Mouse (Mus musculus) mature B cell (primary cell): ENCODE data around the gene B3galt5.

ENCODE experiments used
- in situ Hi-C: fragments of 300-500 bp; cut with MboI; formaldehyde crosslinking; loops from 2 replicates; pipeline ENCODE4 v1.14.3; 2019

The B3galt5 gene

GRCm38 (mm10) chr16:96345117-96345516 is 109.5 kb downstream of the B3galt5 start:
- in situ Hi-C loops: no loop called here

GRCm38 (mm10) chr16:96348070-96348469 is 112.5 kb downstream of the B3galt5 start:
- in situ Hi-C loops: no loop called here

GRCm38 (mm10) chr16:96348766-96349165 is 113.2 kb downstream of the B3galt5 start:
- in situ Hi-C loops: no loop called here

- in situ Hi-C loops: no loop called here
Observed at GRCm38 (mm10) chr16:96351520-96351919, 115.9 kb downstream of the B3galt5 start.

GRCm38 (mm10) chr16:96353296-96353896 is 117.8 kb downstream of the B3galt5 start:
- in situ Hi-C loops: no loop called here

- in situ Hi-C loops: no loop called here
Observed at GRCm38 (mm10) chr16:96353996-96354395, 118.4 kb downstream of the B3galt5 start.

- in situ Hi-C loops: no loop called here
Observed at GRCm38 (mm10) chr16:96357903-96358302, 122.3 kb downstream of the B3galt5 start.

GRCm38 (mm10) chr16:96361305-96362124 is 125.9 kb downstream of the B3galt5 start:
- in situ Hi-C loops: no loop called here

GRCm38 (mm10) chr16:96362873-96363272 is 127.3 kb downstream of the B3galt5 start:
- in situ Hi-C loops: no loop called here

- in situ Hi-C loops: no loop called here
Observed at GRCm38 (mm10) chr16:96363277-96363676, 127.7 kb downstream of the B3galt5 start.

GRCm38 (mm10) chr16:96364870-96365269 is 129.3 kb downstream of the B3galt5 start:
- in situ Hi-C loops: no loop called here
